Mouse (Mus musculus): ENCODE measurements around the gene Zswim4. TPM values are rescaled to one million over a fixed set of nuclear protein-coding genes. Genes with fewer than 3 reads are reported as not detected.

Zswim4 gene
- polyA plus RNA-seq (2017; shearing (Covaris generic)): 4.1 TPM

DNA sequence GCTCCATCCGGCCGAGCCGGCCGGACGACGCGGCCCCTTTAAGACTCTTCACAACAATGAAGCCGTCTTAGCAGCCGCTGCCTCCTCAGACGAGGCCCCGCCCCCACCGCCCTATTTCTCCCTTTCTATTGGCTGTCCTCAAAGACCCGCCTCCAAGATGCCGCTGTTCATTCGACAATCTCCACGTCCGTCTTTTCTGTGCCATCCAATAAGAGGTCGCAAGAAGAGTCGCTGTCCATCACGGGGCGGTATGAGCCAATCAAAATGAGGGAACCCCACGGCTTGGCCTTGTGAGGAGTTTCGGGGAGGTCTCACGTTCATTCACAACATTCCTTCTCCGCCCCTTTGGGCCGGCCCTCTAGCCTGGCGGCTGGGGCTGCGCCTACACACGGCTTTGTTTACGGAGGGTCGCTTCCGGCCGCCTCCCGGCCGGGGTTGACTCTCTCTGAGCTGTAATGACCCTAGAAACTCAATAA, at the start of gene Zswim4:
Gene Zswim4, minus strand, starts transcription at position 58 of the 476 bp plus-strand sequence.

GRCm38 (mm10) chr8:84269950-84270773, 33.3 kb upstream of the Zswim4 start, which contains the start of gene Ccdc130:
TSS of gene Ccdc130 (minus strand) at chr8:84270380.

GRCm38 (mm10) chr8:84256822-84257610, 20.2 kb upstream of the Zswim4 start, which contains the start of gene Mri1:
TSS of gene Mri1 (minus strand) at chr8:84257326.

DNA sequence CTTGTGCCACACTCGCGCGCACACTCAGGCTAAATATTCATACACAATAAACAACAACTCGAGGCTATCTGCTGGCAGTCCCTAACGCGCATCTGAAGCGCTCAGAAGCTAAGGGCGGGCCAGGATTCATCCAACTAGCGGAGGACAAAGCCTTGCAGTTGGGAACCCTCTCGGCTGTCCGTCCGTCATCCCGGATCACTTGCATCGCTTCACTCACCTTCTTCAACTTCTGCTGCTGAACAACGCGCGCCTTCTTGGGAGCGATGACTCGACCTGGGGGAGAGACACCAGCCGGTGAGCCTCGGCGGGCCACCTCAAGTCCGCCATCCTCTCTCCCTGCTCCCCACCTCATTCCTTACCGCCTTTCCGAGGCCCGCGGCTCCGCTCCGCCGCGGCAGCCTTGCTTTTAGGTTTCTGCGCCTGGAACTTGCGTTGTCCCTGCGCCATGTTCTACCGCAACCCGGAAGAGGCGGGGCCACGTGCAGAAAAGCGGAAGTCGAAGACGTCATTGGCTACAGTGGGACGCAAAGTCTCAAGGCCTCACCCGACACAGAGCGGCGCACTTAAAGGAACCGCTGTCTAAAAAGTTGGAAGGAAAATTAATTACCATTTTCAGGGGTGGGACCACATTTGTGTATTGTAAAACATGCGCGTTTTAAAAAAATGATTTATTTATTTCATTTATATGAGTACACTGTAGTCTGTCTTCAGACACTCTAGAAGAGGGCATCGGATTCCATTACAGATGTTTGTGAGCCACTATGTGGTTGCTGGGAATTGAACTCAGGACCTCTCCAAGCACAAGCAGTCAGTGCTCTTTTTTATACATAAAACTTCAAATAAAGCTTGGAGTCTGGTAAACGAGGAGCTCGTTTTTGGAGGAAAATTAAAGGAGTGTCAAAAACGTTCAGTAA, 12.7 kb upstream of the Zswim4 start, which contains the start of gene D8Ertd738e:
Gene D8Ertd738e, minus strand, starts transcription at position 463 of the 914 bp plus-strand sequence.

GRCm38 (mm10) chr8:84185117-84185516, 51.7 kb downstream of the Zswim4 start, which contains the start of gene Nanos3:
TSS of gene Nanos3 (minus strand) at chr8:84185217.

Other genes with a start within 250 kb of the Zswim4 start
- 2.2 TPM for gene Samd1, start 239.4 kb downstream of the Zswim4 start, polyA plus RNA-seq (2017; shearing (Covaris generic))
- gene 1700067K01Rik, start 235.6 kb downstream of the Zswim4 start, polyA plus RNA-seq (2017; shearing (Covaris generic)): 0.62 TPM
- 0.75 TPM for gene 2210011C24Rik, start 224.9 kb downstream of the Zswim4 start, polyA plus RNA-seq (2017; shearing (Covaris generic))
- 3.6 TPM for gene Palm3, start 215.6 kb downstream of the Zswim4 start, polyA plus RNA-seq (2017; shearing (Covaris generic))
- 383 TPM for gene Il27ra, start 194.5 kb downstream of the Zswim4 start, polyA plus RNA-seq (2017; shearing (Covaris generic))
- 189 TPM for gene Rln3, start 192.1 kb downstream of the Zswim4 start, polyA plus RNA-seq (2017; shearing (Covaris generic))
- gene Gm10643, start 171.9 kb downstream of the Zswim4 start, polyA plus RNA-seq (2017; shearing (Covaris generic)): 1.1 TPM
- 42.2 TPM for gene Rfx1, start 170.2 kb downstream of the Zswim4 start, polyA plus RNA-seq (2017; shearing (Covaris generic))
- 27.6 TPM for gene Dcaf15, start 132.3 kb downstream of the Zswim4 start, polyA plus RNA-seq (2017; shearing (Covaris generic))
- 22.3 TPM for gene Podnl1, start 111.1 kb downstream of the Zswim4 start, polyA plus RNA-seq (2017; shearing (Covaris generic))
- gene Cc2d1a, start 89.1 kb downstream of the Zswim4 start, polyA plus RNA-seq (2017; shearing (Covaris generic)): 52.1 TPM
- gene 4930432K21Rik, start 89.0 kb downstream of the Zswim4 start, polyA plus RNA-seq (2017; shearing (Covaris generic)): 1.3 TPM
- not detected for gene Nanos3, start 51.8 kb downstream of the Zswim4 start, polyA plus RNA-seq (2017; shearing (Covaris generic))
- gene D8Ertd738e, start 12.7 kb upstream of the Zswim4 start, polyA plus RNA-seq (2017; shearing (Covaris generic)): 293 TPM
- 20.3 TPM for gene Mri1, start 20.3 kb upstream of the Zswim4 start, polyA plus RNA-seq (2017; shearing (Covaris generic))
- 40.9 TPM for gene Ccdc130, start 33.3 kb upstream of the Zswim4 start, polyA plus RNA-seq (2017; shearing (Covaris generic))
- 6.8 TPM for gene Cacna1a, start 151.4 kb upstream of the Zswim4 start, polyA plus RNA-seq (2017; shearing (Covaris generic))